Mouse (Mus musculus): ENCODE data around the gene Erp44.

Erp44 gene

DNA sequence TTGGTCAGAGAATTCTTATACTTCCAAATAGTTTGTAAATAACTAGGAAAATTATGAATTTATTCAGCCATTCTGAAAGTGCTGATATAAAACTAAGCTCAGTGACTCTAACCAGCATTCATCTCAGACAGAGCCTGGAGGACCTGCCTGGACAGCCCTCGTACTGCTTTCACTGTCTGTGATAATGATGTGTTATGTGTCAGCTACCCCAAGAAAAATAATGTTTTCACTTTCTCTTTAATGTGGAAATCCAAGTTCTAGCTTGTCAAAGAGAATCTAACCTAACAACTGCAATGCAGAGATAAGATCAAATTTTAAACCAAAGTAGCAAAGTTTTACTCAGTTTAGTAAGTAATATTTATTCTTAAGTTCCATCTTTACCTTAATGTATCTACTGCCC, 35.6 kb downstream of the Erp44 start:
- in situ Hi-C loops (cut with MboI; ENCODE audit: unreplicated experiment in 2 of 2): no loop called here

DNA sequence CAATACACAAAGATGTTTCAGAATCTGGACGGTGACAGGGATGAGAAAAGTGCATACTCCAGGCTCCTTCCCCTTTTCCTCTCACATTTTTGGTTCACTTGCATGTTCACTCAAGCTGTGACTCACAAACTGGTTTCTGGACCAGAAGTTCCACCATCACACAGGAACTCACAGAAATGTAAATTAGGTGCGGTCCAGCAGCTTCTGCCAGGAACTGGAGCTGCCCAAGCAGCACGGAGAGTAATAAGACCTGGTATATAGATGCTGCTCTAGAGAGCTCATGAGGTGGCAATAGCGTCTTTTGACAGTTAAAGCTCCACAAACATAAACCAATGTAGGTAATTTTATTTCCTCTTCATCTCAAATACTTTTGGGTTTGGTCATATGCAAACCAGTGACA, 36.9 kb downstream of the Erp44 start:
- in situ Hi-C loops (cut with MboI; ENCODE audit: unreplicated experiment in 2 of 2): no loop called here

DNA sequence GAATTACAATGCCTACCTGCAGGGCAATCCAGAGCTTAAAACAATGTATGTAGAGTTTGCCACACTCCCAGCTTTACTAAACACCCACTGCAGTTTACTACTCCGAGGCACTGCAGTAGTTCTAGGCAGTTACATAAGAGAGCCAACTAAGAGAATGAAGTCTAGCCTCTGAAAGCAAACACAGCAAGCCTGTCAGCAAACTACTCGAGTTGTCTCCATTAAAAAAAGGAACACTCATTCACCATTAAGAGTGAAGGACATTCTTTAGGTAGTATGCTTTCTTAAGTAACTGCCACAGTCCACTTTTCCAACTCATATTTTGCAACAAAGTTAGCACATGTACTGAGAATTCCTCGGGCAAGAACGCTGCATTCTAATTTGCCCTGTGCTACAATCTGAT, 40.3 kb downstream of the Erp44 start:
- in situ Hi-C loops (cut with MboI; ENCODE audit: unreplicated experiment in 2 of 2): no loop called here

DNA sequence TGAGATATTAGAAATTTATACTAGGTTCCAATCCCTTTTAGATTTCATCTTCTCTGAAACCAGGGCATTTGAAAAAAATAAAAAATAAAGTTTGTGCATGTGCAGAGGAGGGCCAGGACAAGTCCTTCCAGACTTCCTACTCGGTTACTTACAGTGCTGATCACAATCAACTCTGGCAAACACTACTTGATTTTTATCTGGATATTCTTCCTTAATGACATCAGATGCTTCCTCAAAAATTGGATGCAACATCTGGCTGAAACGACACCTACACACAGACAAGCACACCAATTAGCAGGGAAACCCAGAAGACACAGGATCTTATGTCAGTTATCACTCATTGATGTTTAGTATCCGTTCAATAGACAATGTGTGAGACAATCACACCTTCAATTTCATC, 42.6 kb downstream of the Erp44 start:
- in situ Hi-C loops (cut with MboI; ENCODE audit: unreplicated experiment in 2 of 2): no loop called here

DNA sequence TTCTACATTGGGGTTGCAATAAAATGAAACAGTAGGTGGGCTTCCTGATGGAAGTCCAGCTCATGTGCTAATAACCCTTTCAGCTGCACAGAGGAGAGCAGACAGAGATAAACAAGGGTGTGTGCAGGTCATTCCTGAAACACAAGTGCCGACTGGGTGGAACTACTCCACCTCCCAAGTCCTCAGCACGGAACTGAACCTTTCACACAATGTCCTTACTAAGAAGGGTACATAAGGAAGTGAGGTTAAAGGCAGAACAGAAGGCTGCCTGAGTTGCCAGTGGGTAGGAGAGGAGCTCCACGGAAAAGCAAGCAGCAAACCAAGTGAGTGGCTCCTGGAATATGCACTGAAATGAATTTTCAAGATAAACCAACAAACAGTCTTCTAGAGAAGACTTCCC, 52.6 kb downstream of the Erp44 start:
- in situ Hi-C loops (cut with MboI; ENCODE audit: unreplicated experiment in 2 of 2): no loop called here

DNA sequence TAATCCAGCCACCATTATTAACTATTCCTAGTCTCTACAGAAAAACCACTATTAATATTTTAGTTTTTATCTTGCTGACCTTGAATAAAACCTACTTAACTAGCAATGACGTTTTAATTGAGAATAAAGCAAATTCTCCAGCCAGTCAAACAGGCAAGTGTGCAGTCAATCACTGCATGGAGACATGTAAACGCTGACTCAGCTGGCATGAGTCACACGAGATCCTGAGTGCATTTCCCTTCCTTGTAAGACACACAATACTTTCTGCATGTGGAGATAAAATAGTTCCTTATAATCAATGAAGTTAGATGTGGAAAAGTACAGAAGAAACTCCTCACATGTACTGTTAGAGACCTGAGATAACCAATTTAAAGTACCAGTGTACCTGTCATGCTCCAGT, 53.8 kb downstream of the Erp44 start:
- in situ Hi-C loops (cut with MboI; ENCODE audit: unreplicated experiment in 2 of 2): no loop called here

DNA sequence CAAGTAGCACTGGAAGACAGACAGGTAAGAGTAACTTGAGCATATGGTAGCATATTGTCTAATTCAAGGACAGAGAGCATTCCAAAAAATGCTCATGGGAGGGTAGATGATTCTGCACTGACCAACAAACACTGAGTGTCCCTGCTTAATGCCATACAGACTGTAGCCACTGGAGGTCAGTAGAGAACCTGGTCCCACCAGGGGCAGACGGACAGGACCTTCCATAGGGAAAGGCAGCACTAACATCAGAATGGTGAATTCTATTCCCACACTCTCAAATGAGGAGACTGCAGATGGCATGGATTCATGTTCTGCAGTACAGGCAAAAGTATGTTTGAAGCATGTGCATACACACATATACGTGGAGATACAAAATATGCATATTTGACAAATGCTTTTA, 54.2 kb downstream of the Erp44 start:
- in situ Hi-C loops (cut with MboI; ENCODE audit: unreplicated experiment in 2 of 2): no loop called here

DNA sequence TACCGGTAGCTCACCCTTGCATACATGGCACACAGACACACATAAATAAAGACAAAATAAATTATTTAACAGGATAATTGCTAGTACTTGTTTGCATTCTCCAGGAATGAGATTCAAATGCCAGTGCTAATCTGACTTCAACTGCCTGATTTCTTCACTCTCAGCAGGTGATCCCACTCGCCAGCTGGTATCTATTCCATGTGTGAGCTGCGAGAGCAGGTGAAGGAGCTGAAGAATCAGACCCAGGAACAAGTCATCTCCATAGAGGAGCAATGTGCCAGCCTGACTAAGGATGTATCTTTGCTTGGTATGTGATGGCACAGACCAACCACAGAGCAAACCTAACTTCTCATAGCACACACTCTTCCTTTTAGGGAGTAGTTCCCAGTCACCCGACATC, 75.8 kb downstream of the Erp44 start:
- in situ Hi-C loops (cut with MboI; ENCODE audit: unreplicated experiment in 2 of 2): no loop called here

DNA sequence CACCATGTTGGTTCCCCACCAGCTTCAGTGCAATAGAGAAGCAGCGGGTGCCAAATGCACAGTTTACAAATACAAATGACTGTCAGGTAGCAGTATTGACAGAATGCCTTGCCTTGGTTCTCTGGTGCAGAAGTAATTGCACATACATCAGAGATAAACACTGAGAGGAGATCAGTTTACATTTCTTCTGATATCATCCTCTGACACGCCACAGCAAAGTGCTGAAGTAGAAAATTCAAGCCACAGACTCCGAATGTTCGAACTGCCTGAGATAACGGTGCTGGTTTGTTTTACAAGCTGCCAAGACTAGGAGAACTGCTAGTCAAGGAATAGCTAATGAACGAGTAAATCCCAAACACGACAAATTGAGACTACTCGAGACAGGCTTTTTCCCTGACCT, 80.9 kb downstream of the Erp44 start:
- in situ Hi-C loops (cut with MboI; ENCODE audit: unreplicated experiment in 2 of 2): loop anchor here (5.0 to 25.0 kb wide), 5 partner anchors 91 to 461 kb away; no protein-coding TSS in a partner anchor

GRCm38 (mm10) chr4:48197925-48198324, 81.4 kb downstream of the Erp44 start:
- in situ Hi-C loops (cut with MboI; ENCODE audit: unreplicated experiment in 2 of 2): loop anchor here (5.0 to 25.0 kb wide), 5 partner anchors 91 to 461 kb away; no protein-coding TSS in a partner anchor

- in situ Hi-C loops (cut with MboI; ENCODE audit: unreplicated experiment in 2 of 2): loop anchor here in 1 of 2 experiments (25.0 kb wide), 1 partner anchor 445 kb away; no protein-coding TSS in a partner anchor
Measured at GRCm38 (mm10) chr4:48182115-48182806, 97.1 kb downstream of the Erp44 start.

GRCm38 (mm10) chr4:48181366-48181765, 98.0 kb downstream of the Erp44 start:
- in situ Hi-C loops (cut with MboI; ENCODE audit: unreplicated experiment in 2 of 2): loop anchor here in 1 of 2 experiments (25.0 kb wide), 1 partner anchor 444 kb away; no protein-coding TSS in a partner anchor

- in situ Hi-C loops (cut with MboI; ENCODE audit: unreplicated experiment in 2 of 2): loop anchor here in 1 of 2 experiments (25.0 kb wide), 1 partner anchor 444 kb away; no protein-coding TSS in a partner anchor
Measured at GRCm38 (mm10) chr4:48180922-48181321, 98.4 kb downstream of the Erp44 start.

DNA sequence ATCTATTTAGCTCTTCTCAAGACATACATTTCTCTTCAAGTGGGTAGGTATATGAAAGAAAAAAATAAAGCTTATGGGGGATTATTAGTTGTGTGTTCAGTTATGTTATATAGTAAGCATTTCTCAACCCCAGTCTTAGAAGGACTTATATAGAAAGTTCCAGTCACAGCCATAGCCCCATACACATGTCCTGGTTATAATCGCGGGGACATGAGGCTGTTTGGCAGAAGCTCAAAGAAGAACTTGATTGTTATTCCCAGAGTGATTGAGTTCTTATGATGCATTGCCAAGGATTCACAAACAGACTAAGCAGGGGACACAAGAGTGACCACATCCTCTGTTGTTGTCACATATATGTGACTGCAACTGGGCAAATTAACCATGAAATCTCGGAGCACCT, 103.7 kb downstream of the Erp44 start:
- in situ Hi-C loops (cut with MboI; ENCODE audit: unreplicated experiment in 2 of 2): loop anchor here in 1 of 2 experiments (25.0 kb wide), 1 partner anchor 438 kb away; no protein-coding TSS in a partner anchor

DNA sequence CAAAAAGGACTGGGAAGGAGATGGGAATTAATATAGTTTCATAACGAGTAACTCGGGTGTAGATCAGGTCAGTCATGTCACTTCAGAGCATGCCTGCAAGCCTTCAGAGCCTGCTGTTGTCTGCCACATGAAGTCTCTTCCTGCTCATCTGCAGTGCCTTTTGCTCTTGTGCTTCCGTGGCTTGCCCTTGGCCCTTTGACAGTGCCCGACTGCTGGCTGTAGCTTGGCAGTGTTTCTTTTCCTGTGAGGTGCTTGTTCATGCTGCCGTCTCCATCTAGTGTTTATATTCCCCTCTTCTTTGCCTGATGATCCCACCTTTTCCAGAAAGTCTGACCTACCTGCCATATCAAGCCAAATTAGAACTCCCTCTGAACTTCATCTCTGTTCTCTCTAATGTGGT, 115.5 kb downstream of the Erp44 start:
- in situ Hi-C loops (cut with MboI; ENCODE audit: unreplicated experiment in 2 of 2): no loop called here

DNA sequence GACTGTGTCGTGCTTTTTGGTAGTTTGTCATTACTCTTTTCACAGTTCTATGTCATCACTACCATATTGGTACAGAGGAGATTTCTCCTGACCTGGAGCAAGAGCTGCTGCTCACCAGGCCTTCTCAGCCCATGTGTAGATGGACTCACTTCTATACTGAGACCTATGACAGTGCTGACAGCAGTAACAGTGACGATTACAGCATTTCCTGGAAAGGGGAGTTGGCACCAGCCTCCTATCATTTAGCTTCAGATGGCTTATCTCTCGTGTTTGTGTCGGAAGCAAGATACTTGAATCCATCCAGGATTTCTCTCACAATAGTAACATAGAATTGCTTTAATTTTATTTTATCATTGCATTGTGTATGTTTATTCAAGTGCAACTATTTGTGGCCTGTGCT, 119.0 kb downstream of the Erp44 start:
- in situ Hi-C loops (cut with MboI; ENCODE audit: unreplicated experiment in 2 of 2): no loop called here

DNA sequence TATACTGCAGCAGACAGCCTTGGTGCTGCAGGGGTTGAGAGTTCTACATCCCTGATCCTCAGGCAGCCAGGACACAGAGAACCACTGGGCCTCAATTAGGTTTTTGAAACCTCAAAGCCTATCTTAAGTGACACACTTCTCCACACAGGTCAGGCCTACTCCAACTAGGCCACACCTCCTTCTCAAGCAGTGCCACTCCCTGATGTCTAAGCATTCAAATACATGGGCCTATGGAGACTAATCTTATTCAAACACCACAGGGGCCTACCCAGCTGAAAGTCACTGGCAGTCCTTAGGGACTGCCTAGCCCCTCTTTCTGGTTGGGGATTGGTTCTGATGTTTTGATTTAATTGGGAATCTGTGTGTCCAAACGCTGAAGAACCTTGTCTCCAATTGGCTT, 123.5 kb downstream of the Erp44 start:
- in situ Hi-C loops (cut with MboI; ENCODE audit: unreplicated experiment in 2 of 2): no loop called here

DNA sequence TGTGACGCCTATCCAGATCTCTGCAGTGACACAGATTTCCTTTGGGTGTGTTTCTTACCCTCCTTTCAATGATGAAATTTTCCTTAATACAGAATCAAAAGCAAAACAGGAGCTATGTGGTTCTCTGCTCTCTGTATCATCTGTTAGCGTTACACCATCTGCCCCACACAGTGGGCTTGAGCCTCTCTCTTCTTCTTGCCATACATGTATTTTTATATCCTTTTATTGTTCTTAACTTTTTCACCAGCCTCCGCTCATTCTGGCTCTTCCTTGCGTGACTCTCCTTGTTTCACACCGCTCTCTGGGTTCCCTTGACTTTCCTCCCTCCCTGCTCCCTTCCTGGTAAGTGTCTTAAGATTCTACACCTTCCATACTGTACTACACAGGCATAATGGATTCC, 126.1 kb downstream of the Erp44 start:
- in situ Hi-C loops (cut with MboI; ENCODE audit: unreplicated experiment in 2 of 2): no loop called here

DNA sequence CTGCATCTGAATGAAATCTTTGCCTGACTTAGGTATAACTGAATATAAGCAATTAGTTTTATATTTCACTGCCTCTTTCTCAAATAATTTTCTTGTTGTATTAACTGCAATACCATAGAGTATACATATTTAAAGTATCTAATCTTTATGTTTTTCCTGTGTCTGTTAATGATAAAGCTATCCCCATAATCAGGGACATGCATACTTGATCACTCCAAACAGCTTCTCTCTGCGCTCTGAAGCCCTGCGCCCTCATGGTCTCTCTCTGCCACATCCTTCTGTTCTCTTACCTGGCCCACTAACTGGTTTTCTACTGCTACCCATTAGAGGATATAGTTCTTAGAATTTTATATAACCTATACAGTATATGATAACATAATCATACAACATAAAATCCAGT, 129.9 kb downstream of the Erp44 start:
- in situ Hi-C loops (cut with MboI; ENCODE audit: unreplicated experiment in 2 of 2): no loop called here
